Mouse (Mus musculus) neural tube, embryonic 14.5 days (tissue): Measurements from ENCODE around the gene Ankfn1. TPM values are rescaled to one million over a fixed set of nuclear protein-coding genes. Genes with fewer than 3 reads are reported as not detected.

ENCODE experiments used
- ATAC-seq: fragments of 200-750 bp; cut with Nextera tagmentation; 2 replicates; pipeline ENCODE4 v1.8.0; 2017; ENCODE audit warnings: low read depth, mild to moderate bottlenecking, moderate TSS enrichment, moderate library complexity
- H3K27ac ChIP-seq: fragments of 300-500 bp; sonication (generic); 2 replicates; pipeline ENCODE4 v1.5.1; 2014; ENCODE audit warnings: low read depth, mild to moderate bottlenecking, control low read depth, low read length, moderate library complexity, mixed read lengths
- H3K27me3 ChIP-seq: fragments of 300-500 bp; sonication (generic); 2 replicates; pipeline ENCODE4 v1.6.1; 2014; ENCODE audit warnings: low read length; ENCODE audit not compliant: control insufficient read depth, insufficient read depth
- H3K36me3 ChIP-seq: fragments of 300-500 bp; sonication (generic); 2 replicates; pipeline ENCODE4 v1.6.1; 2014; ENCODE audit warnings: low read length, mixed read lengths; ENCODE audit not compliant: control insufficient read depth, insufficient read depth
- H3K4me1 ChIP-seq: fragments of 300-500 bp; sonication (generic); 2 replicates; pipeline ENCODE4 v1.6.1; 2014; ENCODE audit warnings: low read length; ENCODE audit not compliant: control insufficient read depth, insufficient read depth
- H3K4me2 ChIP-seq: fragments of 300-500 bp; sonication (generic); 2 replicates; pipeline ENCODE4 v1.6.1; 2014; ENCODE audit warnings: mild to moderate bottlenecking, low read depth, low read length, control low read depth
- H3K4me3 ChIP-seq: fragments of 300-500 bp; sonication (generic); 2 replicates; pipeline ENCODE4 v1.5.1; 2014; ENCODE audit warnings: low read depth, low read length, control low read depth, mixed read lengths
- H3K9ac ChIP-seq: fragments of 300-500 bp; sonication (generic); replicated peaks from 2 replicates; pipeline ENCODE4 v1.6.1; 2014; ENCODE audit warnings: low read depth, mild to moderate bottlenecking, control low read depth, low read length, mixed read lengths
- H3K9me3 ChIP-seq: fragments of 300-500 bp; sonication (generic); 2 replicates; pipeline ENCODE4 v1.6.1; 2016; ENCODE audit warnings: low read length; ENCODE audit not compliant: control insufficient read depth
- WGBS: fragments of 180-500 bp; shearing (Covaris S2); extraction: QIAGEN DNeasy Blood & Tissue Kit; methylation state at CpG from one replicate; pipeline ENCODE4 v1.1.7; 2014; 5-methylcytosine and 5-hydroxymethylcytosine counted together
- polyA plus RNA-seq: library from polyadenylated mRNA; unstranded; fragments of >200 nt; fragmentation: Nextera tagmentation; extraction: Ambion mirVana; gene quantifications from 2 replicates; pipeline ENCODE4 v1.2.1, GENCODE M21; 2014

Ankfn1 gene
- polyA plus RNA-seq, 1 experiment from 2014 or later = 8.4 TPM

DNA sequence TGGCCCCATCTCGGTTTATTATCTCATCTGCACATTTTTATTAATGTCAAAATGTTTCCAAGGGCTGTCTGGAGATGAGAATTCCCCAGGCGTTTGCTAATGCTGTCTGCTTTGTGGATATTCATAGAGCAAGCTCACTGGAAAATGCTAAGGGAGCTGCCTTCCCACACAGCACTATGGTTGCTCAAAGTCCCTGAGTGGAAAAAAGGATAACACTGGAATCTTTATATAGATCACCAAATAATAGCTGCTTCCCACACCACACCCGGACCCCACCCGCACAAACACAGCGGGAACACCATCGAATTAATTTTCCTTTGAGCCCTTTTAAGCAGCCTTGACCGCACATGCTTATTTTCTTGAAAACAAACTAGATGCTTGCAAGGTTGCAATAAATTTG lies 169.4 kb downstream of the Ankfn1 start:
- H3K4me2 ChIP-seq = no peak overlapping the region
- no peaks in the 10 kb centered on the region for H3K9me3 ChIP-seq
- H3K4me1 ChIP-seq = peaks cover 2% of the 10 kb centered on the region; the same call in 1 of the 2 replicates
- no peaks in the 10 kb centered on the region for H3K36me3 ChIP-seq
- no peak overlapping the region for H3K27ac ChIP-seq
- 76% methylated on average over 7 of the region's 7 CpGs for WGBS
- no peaks in the 10 kb centered on the region for H3K27me3 ChIP-seq
- H3K4me3 ChIP-seq = no peak overlapping the region
- ATAC-seq = no peak
- no peak overlapping the region for H3K9ac ChIP-seq

DNA sequence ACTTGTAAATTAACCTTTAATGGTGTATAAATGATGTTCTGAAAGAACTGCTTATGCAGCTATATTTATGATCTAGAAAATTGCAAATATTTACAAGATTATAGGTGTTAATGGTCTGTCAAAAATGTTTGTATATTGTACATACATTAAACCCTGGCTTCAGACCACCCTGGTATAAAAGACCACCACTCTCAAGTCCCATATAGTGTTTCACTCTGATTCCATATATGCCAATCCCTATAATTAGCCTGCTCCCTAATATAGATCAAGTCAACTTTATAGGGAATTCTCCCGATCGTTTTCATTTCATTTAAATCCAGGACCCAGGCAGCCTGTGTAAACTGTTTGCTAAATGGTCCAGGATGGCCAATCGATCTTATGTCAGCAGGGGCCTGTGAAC lies 170.2 kb downstream of the Ankfn1 start:
- Histone ChIP-seq H3K9me3 (no peaks in the 10 kb centered on the region), H3K36me3 (no peaks in the 10 kb centered on the region), H3K27me3 (no peaks in the 10 kb centered on the region), H3K4me3 (no peak overlapping the region), H3K9ac (no peak overlapping the region), H3K4me2 (no peak overlapping the region), H3K4me1 (peaks cover 2% of the 10 kb centered on the region; the same call in 1 of the 2 replicates), H3K27ac (no peak overlapping the region)
- ATAC-seq = no peak
- 86% methylated on average over 3 of the region's 3 CpGs for WGBS

DNA sequence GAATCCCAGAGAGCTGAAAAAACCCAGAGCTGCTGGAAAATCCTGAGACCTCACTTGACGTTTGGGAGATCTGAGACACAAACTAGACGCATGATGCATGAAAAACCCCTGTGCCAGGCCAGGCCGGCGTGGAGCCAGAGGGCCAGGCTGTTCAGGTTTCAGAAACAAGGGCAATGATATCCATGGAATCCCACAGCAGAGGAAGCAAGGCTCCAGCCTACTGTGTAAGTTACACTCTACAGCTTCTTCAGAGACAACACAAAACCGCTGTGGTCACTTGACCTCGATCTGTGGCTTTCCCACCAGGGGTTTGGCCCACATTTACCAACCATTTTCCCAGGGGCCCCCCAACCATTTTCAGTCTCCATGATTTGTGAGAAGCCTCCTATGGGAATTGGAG lies 171.1 kb downstream of the Ankfn1 start:
- Histone ChIP-seq H3K36me3 (no peaks in the 10 kb centered on the region), H3K4me2 (no peak overlapping the region)
- 83% methylated on average over 6 of the region's 6 CpGs for WGBS

DNA sequence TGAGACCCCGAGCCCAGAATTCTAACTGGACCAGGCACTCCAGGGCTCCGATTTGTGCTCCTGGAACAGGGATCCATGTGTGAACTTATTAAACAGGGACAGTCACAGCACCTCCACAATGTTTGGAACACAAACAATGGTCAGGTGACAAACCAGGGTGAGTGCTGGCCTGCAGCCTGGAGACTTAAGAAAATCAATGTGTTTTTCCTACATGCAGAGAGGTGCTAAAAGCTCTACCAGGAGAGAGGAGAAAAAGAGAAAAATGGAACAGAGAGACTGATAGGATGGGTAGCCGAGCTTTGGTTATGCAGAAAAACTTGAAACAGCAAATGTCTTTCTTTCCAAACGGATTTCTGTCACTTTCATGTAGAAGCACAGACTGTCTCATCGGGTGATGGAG lies 174.5 kb downstream of the Ankfn1 start:
- no peak overlapping the region for H3K27ac ChIP-seq
- no peak for ATAC-seq
- H3K4me2 ChIP-seq = no peak overlapping the region
- WGBS = 87% methylated on average over 5 of the region's 5 CpGs
- H3K9me3 ChIP-seq = no peaks in the 10 kb centered on the region
- H3K9ac ChIP-seq = no peak overlapping the region
- H3K27me3 ChIP-seq = no peaks in the 10 kb centered on the region
- no peak overlapping the region for H3K4me3 ChIP-seq
- H3K36me3 ChIP-seq = no peaks in the 10 kb centered on the region
- H3K4me1 ChIP-seq = peaks cover 2% of the 10 kb centered on the region; the same call in 1 of the 2 replicates

More for the DNA sequence above, 171.1 kb downstream of the Ankfn1 start:
- Histone ChIP-seq H3K4me1 (peaks cover 2% of the 10 kb centered on the region; the same call in 1 of the 2 replicates), H3K27me3 (no peaks in the 10 kb centered on the region), H3K4me3 (no peak overlapping the region), H3K9ac (no peak overlapping the region), H3K27ac (no peak overlapping the region), H3K9me3 (no peaks in the 10 kb centered on the region)
- ATAC-seq = no peak

GRCm38 (mm10) chr11:89600921-89601515 lies 176.4 kb downstream of the Ankfn1 start:
- Histone ChIP-seq H3K36me3 (no peaks in the 10 kb centered on the region), H3K4me2 (no peak overlapping the region), H3K9ac (no peak overlapping the region), H3K27ac (no peak overlapping the region), H3K4me1 (no peaks in the 10 kb centered on the region), H3K27me3 (no peaks in the 10 kb centered on the region), H3K9me3 (no peaks in the 10 kb centered on the region), H3K4me3 (no peak overlapping the region)
- no peak for ATAC-seq
- 83% methylated on average over 8 of the region's 8 CpGs for WGBS

GRCm38 (mm10) chr11:89590273-89590874 lies 187.1 kb downstream of the Ankfn1 start:
- no peak overlapping the region for H3K4me3 ChIP-seq
- ATAC-seq = no peak
- no peaks in the 10 kb centered on the region for H3K4me1 ChIP-seq
- 90% methylated on average over 10 of the region's 10 CpGs for WGBS
- H3K36me3 ChIP-seq = no peaks in the 10 kb centered on the region
- no peak overlapping the region for H3K27ac ChIP-seq
- no peaks in the 10 kb centered on the region for H3K27me3 ChIP-seq
- no peaks in the 10 kb centered on the region for H3K9me3 ChIP-seq
- no peak overlapping the region for H3K9ac ChIP-seq
- no peak overlapping the region for H3K4me2 ChIP-seq

DNA sequence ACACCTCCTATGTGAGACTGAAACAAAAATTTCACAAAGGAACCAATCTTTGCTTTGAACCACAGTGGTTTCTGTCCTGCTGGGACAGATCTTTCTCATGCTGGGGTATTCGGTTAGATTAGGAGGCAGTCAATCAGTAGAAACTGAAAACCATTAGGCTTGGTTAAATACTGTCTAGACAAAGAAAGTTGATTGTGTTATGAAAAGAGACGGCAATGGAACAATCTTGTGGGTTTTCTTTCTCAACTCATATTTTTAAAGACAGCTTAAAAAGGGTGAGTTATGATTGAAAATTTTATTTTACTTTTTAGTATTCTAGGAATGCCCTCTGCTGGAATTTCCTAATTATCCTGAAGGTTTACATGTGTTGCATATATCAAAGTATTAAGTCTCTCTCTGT lies 191.1 kb downstream of the Ankfn1 start:
- H3K4me1 ChIP-seq = no peaks in the 10 kb centered on the region
- no peak overlapping the region for H3K4me2 ChIP-seq
- H3K36me3 ChIP-seq = no peaks in the 10 kb centered on the region
- no peaks in the 10 kb centered on the region for H3K27me3 ChIP-seq
- 74% methylated on average over 2 of the region's 2 CpGs for WGBS
- H3K4me3 ChIP-seq = no peak overlapping the region
- H3K9me3 ChIP-seq = no peaks in the 10 kb centered on the region
- no peak for ATAC-seq
- H3K9ac ChIP-seq = no peak overlapping the region
- H3K27ac ChIP-seq = no peak overlapping the region

DNA sequence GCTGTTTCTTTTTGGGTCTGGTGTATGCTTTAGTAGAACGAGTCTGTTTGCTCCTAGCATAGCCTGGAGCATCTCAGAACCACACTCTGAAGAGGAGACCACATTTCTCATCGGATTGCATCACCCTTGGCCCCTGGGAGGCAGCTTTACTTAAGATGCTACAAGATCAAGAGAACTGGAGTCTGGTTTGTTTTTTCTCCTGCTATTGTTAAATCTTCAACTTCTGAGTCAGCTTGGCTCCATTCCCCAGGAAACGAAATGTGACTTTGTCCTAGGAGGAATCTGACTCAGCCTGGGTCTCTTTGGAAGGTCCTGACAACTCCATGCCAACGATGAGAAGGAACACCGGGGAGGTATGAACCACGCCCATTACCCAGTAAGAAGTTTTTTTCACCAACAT lies 197.6 kb downstream of the Ankfn1 start:
- H3K4me2 ChIP-seq = no peak overlapping the region
- no peaks in the 10 kb centered on the region for H3K4me1 ChIP-seq
- no peaks in the 10 kb centered on the region for H3K9me3 ChIP-seq
- no peaks in the 10 kb centered on the region for H3K36me3 ChIP-seq
- 82% methylated on average over 6 of the region's 6 CpGs for whole genome bisulfite sequencing
- H3K27me3 ChIP-seq = no peaks in the 10 kb centered on the region
- no peak for ATAC-seq
- no peak overlapping the region for H3K27ac ChIP-seq
- no peak overlapping the region for H3K9ac ChIP-seq
- H3K4me3 ChIP-seq = no peak overlapping the region

GRCm38 (mm10) chr11:89579111-89579510 lies 198.3 kb downstream of the Ankfn1 start:
- Histone ChIP-seq H3K9me3 (no peaks in the 10 kb centered on the region), H3K36me3 (no peaks in the 10 kb centered on the region), H3K4me2 (no peak overlapping the region), H3K4me1 (no peaks in the 10 kb centered on the region), H3K27me3 (no peaks in the 10 kb centered on the region), H3K27ac (no peak overlapping the region), H3K9ac (no peak overlapping the region), H3K4me3 (no peak overlapping the region)
- WGBS = 58% methylated on average over 4 of the region's 4 CpGs
- no peak for ATAC-seq
